Mouse (Mus musculus) olfactory bulb, adult 2 months (tissue): ENCODE data around the gene Luzp1.

Experiments
- CTCF ChIP-seq: fragments of 200-500 bp; IDR thresholded peaks from 2 replicates; pipeline ENCODE4 v1.5.1; 2012; ENCODE audit warnings: low read depth, mild to moderate bottlenecking, low read length, moderate library complexity; ENCODE audit not compliant: insufficient read depth
- POLR2A ChIP-seq: fragments of 200-500 bp; IDR thresholded peaks from 2 replicates; pipeline ENCODE4 v1.6.1; 2012; ENCODE audit warnings: mild to moderate bottlenecking, low read depth, low read length, moderate library complexity; ENCODE audit not compliant: insufficient read depth

DNA sequence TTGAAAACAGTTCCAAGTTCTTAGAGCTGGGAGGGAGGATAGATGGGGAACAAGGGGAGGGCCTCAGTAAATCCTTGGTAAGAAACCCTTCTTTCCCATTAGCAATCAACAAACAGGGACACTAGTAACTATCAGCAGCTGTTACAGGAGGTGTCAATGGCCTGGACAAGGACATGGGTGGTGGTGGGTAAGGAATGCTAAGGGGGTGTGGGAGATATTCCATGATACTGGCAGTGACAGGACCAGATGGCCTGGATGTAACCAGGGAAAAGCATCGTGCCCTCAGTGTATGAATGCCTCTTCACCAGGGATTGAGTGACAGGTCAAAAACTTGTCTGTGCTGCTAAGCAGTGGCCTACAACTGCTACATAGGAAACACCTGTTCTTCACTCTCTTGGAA lies 83.5 kb downstream of the Luzp1 start:
- TF ChIP-seq CTCF (no peak), POLR2A (no peak)
